Mouse (Mus musculus) ES-E14 (cell line): ENCODE results near the gene Gpx7.

ENCODE experiments used
- CHD2 ChIP-seq: IDR thresholded peaks from 2 replicates; pipeline ENCODE4 v1.6.1; 2014; ENCODE audit warnings: mild to moderate bottlenecking, low read depth, low read length, inconsistent platforms
- MAFK ChIP-seq: IDR thresholded peaks from 2 replicates; pipeline ENCODE4 v1.6.1; 2014; ENCODE audit warnings: mild to moderate bottlenecking, low read depth, low read length, inconsistent platforms; ENCODE audit not compliant: insufficient read depth
- ZC3H11A ChIP-seq: IDR thresholded peaks from 2 replicates; pipeline ENCODE4 v1.6.1; 2012; ENCODE audit warnings: low read depth, mild to moderate bottlenecking, inconsistent platforms, low read length, borderline replicate concordance
- ZNF384 ChIP-seq: IDR thresholded peaks from 2 replicates; pipeline ENCODE4 v1.6.1; 2012; ENCODE audit warnings: low read depth, low read length, inconsistent platforms

GRCm38 (mm10) chr4:108387681-108388253 is 19.0 kb downstream of the Gpx7 start:
- TF ChIP-seq CHD2 (no peak), ZC3H11A (no peak), MAFK (no peak), ZNF384 (no peak)
